ENCODE assay signal across 20 mouse cellular contexts in genomic region chr2:38088346-38088745, GRCm38 (mm10).
A peak's percentile ranks its signal among the peaks of the same experiment; 100 is the strongest.
DNase-seq lines count a peak whose midpoint lies in the region; TF ChIP-seq lines count a peak whose summit lies in the region.
"Had no signal": no experiment of that assay in that cellular context is flagged by ENCODE, and none has a peak within 500 bp of the region (broad histone marks: within the 10 kb centered on the region; RNA-seq: fewer than 3 reads in every experiment).

No protein-coding gene starts in this region.

- TF ChIP-seq POLR2A in kidney, adult 2 months (IDR thresholded peaks at IDR 0.05; ENCODE audit: low read depth, low read length): no peak

- DNase-seq in gastrocnemius, adult 2 months: peak; percentile 25
- no peak for DNase-seq in gastrocnemius, postnatal 4 days (ENCODE audit: low spot score in 2 of 2)
- peak; percentile 24 to 34 for DNase-seq in cerebellum, postnatal 10 days
- DNase-seq in kidney, adult 2 months: peak; percentile 85
- DNase-seq in kidney, postnatal 14 days: peak; percentile 73
- DNase-seq in adrenal gland, postnatal 25 days: no peak
- DNase-seq in left cerebral cortex, adult 2 months (ENCODE audit: extremely low spot score in 1 of 2, low spot score in 2 of 2): no peak
- DNase-seq: heart, adult 18-20 months; heart, postnatal 36 days; left cerebral cortex, postnatal 4 days; lung, embryonic 14.5 days; thymus, postnatal 25 days had no signal

- intact Hi-C loops in gastrocnemius, adult 2 months (cut with DNase I): no loop called here
- intact Hi-C loops in left cerebral cortex, adult 2 months (cut with DNase I): no loop called here

- no peaks in the 10 kb centered on the region for H3K36me3 ChIP-seq in kidney, adult 2 months (ENCODE audit: control insufficient read depth, insufficient read depth, low read length)
- H3K36me3 ChIP-seq: embryonic facial prominence, embryonic 12.5 days; heart, embryonic 13.5 days; midbrain, embryonic 10.5 days; neural tube, embryonic 12.5 days had no signal

- H3K4me1 ChIP-seq in kidney, adult 2 months (ENCODE audit: control insufficient read depth, insufficient read depth, low read length): peaks cover 16% of the 10 kb centered on the region; the same call in 1 of the 2 replicates
- H3K4me1 ChIP-seq: embryonic facial prominence, embryonic 12.5 days; midbrain, embryonic 10.5 days; neural tube, embryonic 12.5 days had no signal

- WGBS in kidney, adult 2 months: 54% methylated on average over 1 of the region's 1 CpGs

- no peaks in the 10 kb centered on the region for H3K27me3 ChIP-seq in kidney, adult 2 months (replicated peaks; ENCODE audit: control insufficient read depth, insufficient read depth, low read length)
- H3K27me3 ChIP-seq: embryonic facial prominence, embryonic 12.5 days; heart, embryonic 13.5 days; neural tube, embryonic 12.5 days had no signal

- no peak overlapping the region for H3K4me3 ChIP-seq in gastrocnemius, adult 2 months
- H3K4me3 ChIP-seq in kidney, adult 2 months (ENCODE audit: insufficient read depth, low read depth, low read length): no peak overlapping the region
- H3K4me3 ChIP-seq in left cerebral cortex, adult 2 months: no peak overlapping the region
- H3K4me3 ChIP-seq: embryonic facial prominence, embryonic 12.5 days; erythroblast, embryonic 14.5 days; heart, embryonic 13.5 days; layer of hippocampus, adult 2 months; midbrain, embryonic 10.5 days; neural tube, embryonic 12.5 days had no signal

- peak overlapping the region; percentile 46 for H3K27ac ChIP-seq in gastrocnemius, adult 2 months
- H3K27ac ChIP-seq in kidney, adult 2 months (ENCODE audit: insufficient read depth, low read depth, low read length): peak overlapping the region; percentile 33
- H3K27ac ChIP-seq in left cerebral cortex, adult 2 months: no peak overlapping the region
- H3K27ac ChIP-seq: embryonic facial prominence, embryonic 12.5 days; heart, embryonic 13.5 days; hindbrain, embryonic 14.5 days; layer of hippocampus, adult 2 months; macrophage; midbrain, embryonic 10.5 days; neural tube, embryonic 12.5 days had no signal

- TF ChIP-seq CTCF in gastrocnemius, adult 2 months (IDR thresholded peaks at IDR 0.05): no peak
- no peak for TF ChIP-seq CTCF in kidney, adult 2 months (conservative IDR thresholded peaks at IDR 0.05; ENCODE audit: insufficient read depth, insufficient read length, low read depth, low read length)
- no peak for TF ChIP-seq CTCF in left cerebral cortex, adult 2 months (IDR thresholded peaks at IDR 0.05)

Comparison
In these comparisons a context has a peak if more than half of its experiments do, and no peak if none do; other contexts are left out.
1. DNase-seq: peak in gastrocnemius, adult 2 months (single experiment), cerebellum, postnatal 10 days (2 of 2), kidney, adult 2 months (single experiment) and kidney, postnatal 14 days (single experiment); none in gastrocnemius, postnatal 4 days (0 of 2), adrenal gland, postnatal 25 days (single experiment) and left cerebral cortex, adult 2 months (0 of 2).